Mouse (Mus musculus) liver (tissue): Measurements from ENCODE around the gene Cpeb4.
"Not testable (repeated sequence)": the region's sequence is repeated elsewhere in the genome, so short reads cannot be mapped to it uniquely, and the experiment has no call there.

Experiments
- DNase-seq: peaks from one replicate; pipeline ENCODE4 v3.0.0-alpha.2; 2020; ENCODE audit warnings: mixed read lengths

Gene Cpeb4

DNA sequence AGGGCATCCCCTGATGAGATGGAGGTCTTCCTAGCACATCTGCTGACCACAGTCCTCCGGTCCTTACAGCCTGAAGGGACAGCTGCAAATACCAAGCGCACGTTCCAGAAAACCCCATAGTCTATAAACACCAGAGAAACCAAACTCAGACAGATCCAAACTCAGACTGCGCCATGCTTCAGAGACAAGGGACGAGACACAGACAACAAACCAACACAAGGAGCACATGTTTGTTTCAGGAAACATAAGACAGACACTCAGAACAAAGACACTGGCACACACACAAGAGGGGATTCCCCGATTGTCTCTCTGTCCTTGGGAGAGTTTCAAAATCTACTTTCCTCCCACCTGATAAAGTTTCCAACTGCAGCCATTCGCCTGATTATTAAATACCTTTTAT, 109.8 kb downstream of the Cpeb4 start:
- DNase-seq, result no peak

DNA sequence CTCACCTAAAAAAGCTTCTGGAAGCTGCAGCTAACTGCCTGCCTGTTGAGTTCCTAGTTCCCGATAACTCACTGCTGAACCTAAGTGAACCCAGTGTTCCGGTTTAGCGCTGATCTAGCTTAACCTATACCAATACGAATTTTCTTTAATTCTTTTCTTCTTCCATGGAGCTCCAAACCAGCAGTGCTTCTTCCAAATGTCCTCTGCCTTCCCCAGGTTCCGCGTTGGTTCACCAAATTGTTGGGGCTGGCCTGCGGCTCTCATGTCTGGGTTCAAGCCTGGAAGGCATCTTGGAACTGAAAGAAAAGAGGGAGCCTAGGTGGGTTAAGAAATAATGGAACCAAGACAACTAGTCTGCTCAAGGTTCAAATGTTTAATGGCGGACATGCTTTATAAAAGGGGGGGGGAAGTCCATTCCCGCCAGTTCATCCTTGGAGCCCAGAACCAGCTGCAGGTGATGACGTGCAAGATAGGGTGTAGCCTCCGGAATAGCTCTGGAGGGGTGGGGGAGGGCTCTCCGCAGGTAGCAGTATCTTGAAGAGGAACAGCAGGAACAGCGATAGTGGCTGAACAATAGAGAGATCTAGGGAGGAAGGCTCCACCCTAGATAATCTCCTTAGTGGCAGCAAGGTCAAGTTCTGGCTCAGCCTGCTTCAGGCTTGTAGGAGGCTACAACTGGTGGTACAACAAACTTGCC, 110.4 kb downstream of the Cpeb4 start:
- DNase-seq, result not testable (repeated sequence)

DNA sequence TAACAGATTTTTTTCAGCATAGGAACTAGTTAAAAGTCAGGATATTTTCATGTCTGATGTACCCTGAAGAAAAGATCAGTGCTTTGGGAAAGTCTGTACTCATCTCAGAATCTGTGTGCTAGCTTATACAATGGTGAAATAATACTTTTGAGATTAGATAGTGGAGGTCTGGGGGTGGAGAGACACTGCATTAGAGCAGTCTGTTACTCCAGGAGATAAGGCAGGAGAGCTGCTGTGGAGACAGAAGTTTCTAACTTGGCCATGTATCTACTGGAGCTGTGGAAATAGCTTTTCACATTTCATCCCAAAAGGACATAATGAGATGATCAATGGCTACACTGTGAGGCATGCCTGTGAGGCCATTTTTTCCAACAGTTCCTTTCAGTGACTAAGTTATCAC, 111.2 kb downstream of the Cpeb4 start:
- no peak for DNase-seq

DNA sequence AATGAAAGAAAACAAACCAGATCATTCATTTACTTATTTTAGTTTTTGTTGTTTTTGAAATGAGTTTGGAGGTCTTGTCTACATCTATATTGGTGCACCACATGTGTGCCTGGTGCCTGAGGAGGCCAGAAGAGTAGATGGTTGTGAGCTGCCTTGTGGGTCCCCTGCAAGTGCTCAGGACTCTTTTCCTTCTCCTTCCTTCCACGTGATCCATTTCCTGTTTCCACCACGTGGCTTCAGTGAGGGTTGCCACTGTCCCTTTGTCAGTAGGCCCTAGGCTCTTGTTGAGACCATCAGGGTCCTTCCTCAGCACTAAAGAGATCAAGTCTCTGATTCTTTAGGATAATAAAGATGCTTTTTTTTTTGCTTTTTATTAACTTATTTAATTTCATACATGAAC, 112.8 kb downstream of the Cpeb4 start:
- no peak for DNase-seq
